Mouse (Mus musculus) thymus, postnatal 10 days (tissue): ENCODE measurements around the gene Map2.
A peak's percentile ranks its signal among the peaks of the same experiment; 100 is the strongest.

ENCODE experiments used
- DNase-seq, 2 experiments: peaks; one replicate each; pipeline ENCODE4 v3.0.0; 2021; ENCODE audit warnings: low spot score in 2 of 2

The Map2 gene

GRCm38 (mm10) chr1:66175041-66175665 lies at the start of gene Map2:
Gene Map2 (plus strand): TSS chr1:66175273.
- DNase-seq, result peak in 1 of 2 experiments; percentile 11

- no peak for DNase-seq
These were observed 42.1 kb upstream of the Map2 start for GRCm38 (mm10) chr1:66133014-66133413.

GRCm38 (mm10) chr1:66135324-66135723 lies 39.7 kb upstream of the Map2 start:
- DNase-seq, result no peak

GRCm38 (mm10) chr1:66140686-66141085 lies 34.4 kb upstream of the Map2 start:
- DNase-seq, result no peak

DNA sequence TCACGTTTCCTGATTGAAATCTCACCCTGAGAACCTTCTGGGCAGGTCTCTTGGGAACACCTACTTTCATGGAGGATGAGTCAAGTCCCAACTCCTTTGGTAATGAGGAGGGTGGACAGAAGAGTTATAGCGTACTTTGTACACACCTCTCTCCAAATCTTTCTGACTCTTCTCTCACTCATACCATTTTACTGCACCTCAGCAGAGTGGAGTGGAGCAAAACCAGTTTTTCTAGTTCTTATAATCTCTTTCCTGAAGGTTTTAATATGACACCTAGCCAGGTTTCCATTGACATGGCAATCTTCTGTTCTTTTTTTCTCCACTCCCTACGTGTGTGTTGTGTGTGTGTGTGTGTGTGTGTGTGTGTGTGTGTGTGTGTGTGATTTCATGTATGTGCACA lies 29.9 kb upstream of the Map2 start:
- no peak for DNase-seq

GRCm38 (mm10) chr1:66148825-66149514 lies 26.1 kb upstream of the Map2 start:
- DNase-seq, result no peak

DNA sequence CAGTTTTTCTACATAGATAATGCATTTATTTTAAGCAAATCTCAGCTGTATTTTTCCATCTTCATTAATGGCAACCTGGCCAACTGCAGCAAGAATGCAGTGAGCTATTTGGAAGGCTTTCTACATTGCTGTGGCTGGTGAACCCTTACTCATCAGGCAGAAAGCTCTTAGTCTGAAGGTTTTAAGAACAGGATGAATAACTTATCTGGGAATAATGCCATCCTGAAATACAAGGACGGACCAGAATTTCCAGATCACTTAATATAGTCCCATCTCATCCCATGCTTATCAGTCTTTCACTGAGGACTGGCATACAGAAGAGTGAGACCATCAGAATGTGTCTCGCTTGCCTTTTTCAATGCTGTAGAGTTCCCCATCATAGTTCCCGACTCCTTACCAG lies 24.3 kb upstream of the Map2 start:
- DNase-seq, result no peak

- DNase-seq, result no peak
These were observed 17.9 kb upstream of the Map2 start for GRCm38 (mm10) chr1:66157135-66157534.

DNA sequence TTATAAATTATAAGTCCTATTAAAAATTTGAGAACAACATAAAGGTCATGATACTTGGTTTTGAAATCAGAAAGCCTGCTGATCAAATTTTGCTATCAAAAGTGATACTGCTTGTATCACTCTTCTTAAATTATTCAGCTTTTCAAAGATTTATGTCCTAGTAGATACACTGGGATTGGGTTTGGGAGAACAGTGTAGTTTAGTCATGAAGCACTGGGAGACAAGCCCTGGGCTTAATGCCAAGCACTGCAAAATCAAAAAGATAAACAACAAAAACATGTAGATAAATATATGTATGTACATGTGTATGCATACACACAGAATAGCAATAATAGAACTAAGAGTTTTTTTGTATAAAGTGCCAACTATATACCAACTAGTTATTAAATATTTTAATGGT lies 17.5 kb upstream of the Map2 start:
- no peak for DNase-seq

- DNase-seq, result no peak
These were observed 10.4 kb upstream of the Map2 start for GRCm38 (mm10) chr1:66164648-66165047.

GRCm38 (mm10) chr1:66168722-66169121 lies 6.4 kb upstream of the Map2 start:
- DNase-seq, result no peak

- no peak for DNase-seq
These were observed 2.9 kb upstream of the Map2 start for GRCm38 (mm10) chr1:66172127-66172526.

- DNase-seq, result no peak
These were observed 1.4 kb upstream of the Map2 start for GRCm38 (mm10) chr1:66173630-66174029.

DNA sequence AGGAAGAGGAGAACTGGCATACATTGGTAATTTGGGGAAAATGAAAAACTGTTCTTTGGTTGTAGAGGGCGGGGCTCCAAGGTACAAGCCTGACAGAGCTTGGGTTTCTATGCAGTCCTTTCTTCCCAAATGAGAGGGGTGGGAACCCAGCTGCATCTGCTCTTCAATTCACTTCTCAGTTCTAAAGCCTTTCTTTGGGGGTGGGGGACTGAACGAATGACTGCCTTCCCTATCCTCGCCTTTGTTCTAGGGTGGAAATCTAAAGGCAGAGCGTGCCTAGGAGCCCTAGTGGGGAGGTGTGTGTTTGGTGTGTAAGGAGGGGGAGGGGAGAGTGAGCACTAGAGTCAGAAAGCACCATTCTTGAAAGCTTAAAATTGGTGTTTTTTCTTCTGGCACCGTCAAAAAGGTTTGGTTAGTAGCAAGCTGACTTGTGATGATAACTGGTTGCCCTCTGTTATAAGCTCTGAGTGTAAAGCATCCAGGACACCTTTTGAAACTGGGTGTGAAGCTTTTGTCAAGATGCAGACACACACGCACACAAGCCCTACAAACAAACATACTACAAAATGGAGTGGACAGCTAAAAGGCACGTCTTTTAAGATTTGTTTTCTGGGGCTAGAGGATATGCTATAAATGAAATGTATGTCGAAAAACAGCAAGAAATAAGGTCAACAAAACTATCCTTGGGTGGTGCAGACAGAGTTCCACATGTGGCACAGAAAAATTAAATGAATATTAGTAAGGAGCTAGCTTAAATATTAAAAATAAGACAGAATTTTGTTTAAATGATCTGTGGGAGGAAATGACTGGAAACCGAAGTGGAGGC lies 1.2 kb downstream of the Map2 start:
- DNase-seq, result no peak

DNA sequence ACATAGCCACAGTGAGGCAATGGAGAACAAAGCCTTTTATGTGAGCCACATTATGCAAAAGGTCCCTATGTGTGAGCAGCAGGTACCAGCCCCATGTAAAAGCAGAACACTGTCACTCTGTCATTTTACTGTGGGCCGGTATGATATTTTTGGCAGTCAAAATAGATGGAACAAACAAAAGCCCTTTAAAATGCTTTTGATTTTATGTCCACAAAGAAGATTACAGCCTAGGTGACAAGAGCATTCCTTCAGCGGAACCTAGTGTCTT lies 1.7 kb downstream of the Map2 start:
- no peak for DNase-seq

GRCm38 (mm10) chr1:66177489-66178170 lies 2.6 kb downstream of the Map2 start:
- DNase-seq, result no peak

DNA sequence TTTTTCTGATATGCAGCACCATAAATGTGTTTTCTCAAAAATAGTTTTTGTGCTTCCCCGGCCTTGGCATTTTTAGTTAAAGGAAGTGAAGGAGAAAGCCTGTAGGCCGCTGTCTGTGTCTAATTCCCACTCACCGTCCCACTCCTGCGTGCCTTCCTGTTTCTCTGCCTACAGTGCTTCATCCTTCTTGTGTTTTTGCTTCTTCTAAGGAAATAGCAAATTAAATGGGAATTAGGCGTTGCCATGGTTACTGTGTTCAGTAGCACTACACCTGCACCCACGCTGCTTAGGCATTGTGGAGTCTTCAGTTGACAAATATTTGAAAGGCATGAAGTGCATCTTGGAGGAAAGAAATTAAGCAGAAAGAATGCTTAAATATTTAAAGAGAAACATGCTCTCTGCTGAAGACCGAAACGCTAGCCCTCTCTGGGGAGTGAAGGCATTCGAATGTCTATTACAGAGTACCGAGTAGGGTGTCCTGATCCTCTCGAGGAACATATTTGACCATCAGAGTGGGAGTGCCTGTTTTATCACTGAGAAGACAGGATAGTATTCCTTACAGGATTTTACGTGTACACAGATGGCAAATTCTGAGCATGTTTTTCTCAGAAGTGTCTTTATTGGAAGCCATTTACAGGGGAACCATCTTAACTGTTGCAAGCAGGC lies 12.1 kb downstream of the Map2 start:
- no peak for DNase-seq

- no peak for DNase-seq
These were observed 17.3 kb downstream of the Map2 start for GRCm38 (mm10) chr1:66192401-66192800.

DNA sequence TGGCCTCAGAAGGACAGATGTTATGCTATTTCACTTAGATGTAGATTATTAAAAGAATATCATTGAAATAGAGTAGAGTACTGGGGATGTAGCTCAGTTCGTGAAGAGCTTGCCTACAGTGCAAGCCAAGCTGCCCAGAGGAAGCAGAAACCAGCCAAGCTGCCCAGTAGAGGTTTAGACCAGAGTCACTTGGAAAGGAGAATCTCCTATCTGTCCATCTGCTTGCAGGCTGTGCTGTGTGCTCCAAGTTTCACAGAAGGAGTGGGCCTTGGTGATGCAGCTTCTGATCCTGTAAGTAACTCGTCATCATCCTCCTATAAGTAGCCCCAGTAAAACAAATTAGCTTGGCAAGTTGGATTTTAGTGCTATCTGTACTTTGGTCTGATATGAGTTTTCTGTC lies 17.8 kb downstream of the Map2 start:
- DNase-seq, result no peak

GRCm38 (mm10) chr1:66195040-66195726 lies 20.1 kb downstream of the Map2 start:
- no peak for DNase-seq

DNA sequence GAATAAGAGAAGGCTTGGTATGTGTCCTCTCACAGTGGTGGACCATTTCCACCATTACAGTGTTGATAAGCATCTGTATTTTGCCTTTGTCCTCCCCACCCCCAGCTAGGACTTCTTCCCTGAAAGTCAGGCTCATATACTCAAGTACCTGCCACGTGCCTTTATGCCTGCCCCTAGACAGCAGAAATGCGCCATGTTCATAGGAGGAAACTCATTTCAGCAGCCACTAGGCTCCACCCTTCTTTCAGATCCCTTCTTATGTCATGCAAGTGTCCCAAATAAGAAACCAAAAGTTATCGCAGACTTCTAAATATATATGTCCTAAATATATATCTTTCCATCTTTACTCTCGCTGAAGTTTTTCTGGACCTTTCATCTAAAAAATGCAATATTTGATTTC lies 21.2 kb downstream of the Map2 start:
- no peak for DNase-seq
